Mouse (Mus musculus) forelimb bud, embryonic 11.5 days (tissue): ENCODE measurements around the gene Mrpl14.

Experiments used
- DNase-seq: peaks from one replicate; pipeline ENCODE4 v3.0.0-alpha.2; 2012; ENCODE audit warnings: low read depth, low spot score

The Mrpl14 gene

DNA sequence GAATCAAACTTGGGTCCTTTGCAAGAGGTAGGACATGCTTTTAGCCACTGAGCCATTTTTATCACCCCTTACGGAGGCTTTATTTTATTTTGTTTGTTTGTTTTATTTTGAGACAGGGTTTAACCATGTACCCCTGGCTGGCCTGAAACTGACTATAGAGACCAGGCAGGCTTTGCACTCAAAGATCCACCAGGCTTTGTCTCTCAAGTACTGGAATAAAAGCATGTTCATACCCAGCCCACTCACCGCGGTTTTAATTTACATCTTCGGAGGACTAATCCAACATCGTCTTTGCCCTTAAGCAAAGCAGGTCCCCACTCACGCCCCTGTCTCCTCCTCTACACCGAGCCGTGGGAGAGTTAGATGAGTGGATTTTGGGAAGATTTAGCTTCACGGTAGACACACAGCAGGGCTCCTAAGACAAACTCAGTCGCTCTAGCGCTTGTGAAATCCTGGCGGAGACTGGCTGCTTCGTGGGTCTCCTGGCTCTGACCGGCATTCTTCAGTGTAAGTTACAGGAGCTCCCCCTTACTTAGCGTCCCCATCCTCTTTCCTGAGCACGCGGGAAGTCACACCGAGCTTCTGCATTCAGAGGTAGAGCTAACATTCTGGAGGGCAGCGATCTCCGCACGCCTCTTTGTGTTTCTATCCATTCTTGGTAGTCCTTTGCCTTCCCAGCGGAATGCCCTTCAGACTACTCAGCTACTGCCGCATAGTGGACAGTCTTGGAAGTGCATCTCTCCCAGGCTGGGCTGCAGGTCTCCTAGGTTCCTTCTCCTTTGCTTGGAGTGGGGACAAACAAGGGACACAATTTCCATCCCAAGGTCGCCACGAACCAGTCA is 37.8 kb downstream of the Mrpl14 start:
- peak; percentile 92 for DNase-seq

DNA sequence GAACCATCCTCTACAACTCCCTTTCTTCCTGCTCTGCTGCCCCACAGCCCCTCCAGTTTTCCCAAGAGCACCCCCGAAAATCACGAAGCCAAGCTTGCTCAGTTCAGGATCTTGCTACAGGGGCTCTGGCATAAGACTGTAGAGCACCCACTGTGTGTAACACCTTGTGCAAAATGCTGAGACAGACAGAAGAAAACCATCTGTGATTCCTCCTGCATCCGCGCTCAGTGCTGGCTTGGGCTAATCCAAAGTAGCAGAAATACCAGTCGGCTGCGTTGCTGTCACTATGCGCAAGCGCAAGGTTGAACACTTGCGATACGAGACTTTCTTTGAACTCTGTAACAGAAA is 38.4 kb downstream of the Mrpl14 start:
- no peak for DNase-seq

DNA sequence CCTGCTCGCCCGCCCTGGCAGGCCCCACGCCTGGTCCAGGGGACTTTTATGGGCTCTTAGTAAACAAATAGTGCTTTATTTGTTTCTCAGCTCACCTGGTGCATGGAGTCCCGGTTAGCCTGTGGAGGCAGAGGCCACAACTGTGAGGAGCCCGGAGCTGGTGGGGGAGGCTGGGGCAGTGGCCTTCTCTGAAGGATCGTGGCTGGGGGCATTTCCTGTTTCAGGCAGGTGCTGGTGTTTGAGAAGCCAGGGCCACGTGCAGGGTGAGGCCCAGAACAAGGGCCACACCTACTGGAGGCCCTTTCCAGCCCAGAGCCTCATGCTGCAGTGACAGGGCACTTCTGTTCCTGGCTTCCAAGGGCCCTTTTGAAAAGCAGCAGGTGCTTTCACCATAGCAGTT is 40.1 kb downstream of the Mrpl14 start:
- DNase-seq, result no peak

DNA sequence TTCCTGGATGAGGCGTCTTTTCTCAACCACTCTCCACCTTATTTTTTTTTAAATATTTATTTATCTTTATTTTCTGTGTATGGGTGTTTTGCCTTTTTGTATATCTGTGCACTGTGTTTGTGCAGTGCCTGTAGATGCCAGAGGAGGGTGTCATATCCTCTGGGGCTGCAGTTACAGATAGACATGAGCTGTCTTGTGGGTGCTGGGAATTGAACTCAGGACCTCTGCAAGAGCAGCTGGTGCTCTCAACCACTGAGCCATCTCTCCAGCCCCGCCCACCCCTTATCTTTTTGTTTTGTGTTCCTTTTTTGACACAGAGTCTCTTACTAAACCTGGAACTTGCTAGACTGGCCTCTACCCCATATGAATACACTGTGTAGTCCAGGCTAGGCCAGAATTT is 41.4 kb downstream of the Mrpl14 start:
- no peak for DNase-seq

DNA sequence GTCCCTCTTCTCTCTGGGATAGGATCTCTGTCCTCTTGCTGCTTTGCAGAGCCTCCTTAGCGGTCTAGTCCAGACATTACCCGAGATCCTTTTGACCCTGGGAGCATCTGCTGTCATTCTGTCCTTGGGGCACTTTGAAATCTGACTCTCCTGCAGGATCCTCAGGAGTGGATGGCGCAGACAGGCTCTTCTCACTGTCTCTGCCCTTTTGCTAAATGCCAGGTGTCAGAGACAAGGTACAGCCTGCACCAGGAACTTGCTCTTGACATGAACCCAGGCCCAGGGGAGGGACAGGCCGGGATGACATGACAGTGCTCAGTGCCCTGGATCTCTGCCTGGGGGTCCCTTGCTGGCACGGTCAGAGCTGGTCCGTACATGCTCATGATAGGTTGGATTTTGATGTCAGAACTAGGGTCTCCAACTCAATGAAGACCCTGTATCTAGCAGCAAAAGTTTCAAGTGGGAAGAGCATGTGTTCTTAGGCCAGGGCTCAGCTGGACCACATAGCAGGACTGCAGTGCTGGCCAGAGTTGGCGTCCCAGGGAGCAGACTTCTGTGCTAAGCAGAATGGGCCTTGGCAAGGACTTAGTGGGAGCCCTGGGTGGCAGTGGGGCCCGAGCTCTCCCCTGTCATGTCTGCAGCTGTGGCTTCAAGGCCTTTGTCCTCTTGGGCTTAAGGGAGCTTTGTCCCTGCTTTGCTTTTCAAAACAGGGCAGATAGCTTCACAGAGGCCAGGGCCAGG is 42.0 kb downstream of the Mrpl14 start:
- no peak for DNase-seq

DNA sequence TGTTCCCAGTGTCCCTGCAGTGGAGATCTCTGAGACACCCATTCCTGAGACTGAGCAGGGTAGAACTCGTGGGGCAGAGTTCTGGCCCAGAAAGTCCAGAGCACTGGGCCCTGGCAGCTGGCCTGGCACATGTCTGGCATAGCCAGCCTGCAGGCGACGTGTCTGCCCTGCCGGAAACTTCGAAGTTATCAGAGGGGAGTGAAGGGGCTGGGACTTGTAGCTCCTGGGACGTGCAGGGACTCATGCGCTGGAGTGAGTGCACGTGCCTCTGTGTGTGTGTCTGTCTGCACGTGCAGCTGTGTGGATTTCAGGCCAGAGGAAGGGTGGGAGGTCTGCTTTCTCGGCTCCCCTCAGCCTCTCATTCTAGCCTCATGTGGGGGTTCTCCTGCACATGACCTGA is 43.3 kb downstream of the Mrpl14 start:
- no peak for DNase-seq

DNA sequence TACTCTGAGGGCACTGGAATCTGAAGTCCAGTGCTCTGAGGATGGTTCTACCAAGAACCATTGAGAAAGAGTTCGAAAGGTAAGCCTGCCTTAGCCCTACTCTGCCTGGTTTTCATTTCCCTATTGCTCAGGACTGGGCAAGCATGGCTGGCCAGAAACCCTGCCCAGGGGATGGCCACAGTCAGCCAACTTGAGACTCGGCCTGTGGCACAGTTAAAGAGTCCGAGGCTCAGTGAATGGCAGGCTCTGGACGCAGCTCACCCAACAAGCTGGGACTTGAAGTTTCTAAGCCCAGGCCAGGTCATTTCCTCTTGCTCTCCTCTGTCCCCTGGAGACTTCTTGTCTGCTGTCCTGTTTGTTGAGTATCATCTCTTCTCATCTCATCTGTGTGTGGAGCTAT is 44.6 kb downstream of the Mrpl14 start:
- DNase-seq, result no peak

DNA sequence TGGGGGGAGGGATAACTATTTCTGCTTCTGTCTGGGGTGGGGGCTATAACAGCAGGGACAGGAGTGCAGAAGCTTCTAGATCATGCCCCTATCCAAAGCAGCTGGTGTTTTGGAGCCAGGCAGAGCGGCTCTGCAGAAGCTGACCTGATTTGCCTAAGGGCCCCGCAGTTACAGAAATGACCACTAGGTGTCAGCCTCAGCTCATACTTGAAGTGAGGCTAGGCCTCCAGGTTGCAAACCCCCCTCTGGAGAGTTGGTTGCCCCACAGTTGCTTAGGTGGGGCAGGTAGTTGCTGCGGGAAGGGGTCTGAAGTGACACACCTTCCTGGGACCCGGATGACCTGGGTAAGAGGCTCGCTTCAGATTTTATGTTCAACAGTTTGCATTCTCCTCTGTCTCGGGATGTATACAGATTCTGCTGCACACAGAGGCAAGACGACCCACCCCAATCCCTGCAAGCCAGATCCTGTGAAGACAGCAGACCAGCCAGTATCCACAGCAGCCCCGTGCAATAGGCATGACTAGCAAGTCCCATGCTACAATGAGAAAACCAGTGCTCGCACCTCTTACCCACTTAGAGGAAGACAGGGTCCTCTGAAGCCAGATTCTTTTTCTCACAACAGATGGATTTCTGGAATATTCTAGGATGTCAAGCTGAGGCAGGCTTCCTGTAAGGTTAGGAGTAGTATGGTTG is 45.2 kb downstream of the Mrpl14 start:
- DNase-seq, result peak; percentile 92

DNA sequence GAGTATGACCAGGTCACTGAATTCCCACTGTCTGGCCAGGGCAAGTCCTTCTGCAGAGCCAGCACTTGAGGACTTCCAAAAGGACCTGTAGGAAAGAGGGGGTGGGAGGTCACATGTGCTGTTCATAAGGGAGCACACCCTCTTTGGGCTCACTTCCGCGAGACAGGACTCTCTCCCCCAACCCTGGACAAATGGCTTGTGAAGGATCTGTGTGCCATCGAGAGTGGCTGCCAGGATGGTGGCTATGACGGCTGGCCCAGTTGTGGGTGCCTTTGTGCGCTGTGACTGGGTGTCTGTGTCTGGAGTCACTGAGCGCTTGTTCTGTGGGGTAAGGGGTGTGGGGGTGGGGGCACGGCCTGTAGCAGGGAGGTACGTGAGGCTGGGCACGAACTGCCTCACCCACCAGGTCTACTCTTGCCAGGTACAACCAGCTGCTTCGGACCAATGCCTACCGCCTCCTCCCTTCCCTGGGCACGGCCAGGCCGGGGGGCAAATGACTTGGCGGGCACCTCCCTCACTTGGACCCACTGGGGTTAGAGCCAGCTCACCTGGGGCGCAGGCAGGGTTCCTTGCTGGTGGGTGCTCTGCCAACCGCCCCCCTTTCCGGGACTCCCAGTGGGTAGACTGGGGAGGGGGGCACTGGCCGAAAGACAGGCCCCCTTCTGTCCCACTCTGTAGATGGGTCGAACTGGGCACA is 47.1 kb downstream of the Mrpl14 start:
- DNase-seq, result no peak

DNA sequence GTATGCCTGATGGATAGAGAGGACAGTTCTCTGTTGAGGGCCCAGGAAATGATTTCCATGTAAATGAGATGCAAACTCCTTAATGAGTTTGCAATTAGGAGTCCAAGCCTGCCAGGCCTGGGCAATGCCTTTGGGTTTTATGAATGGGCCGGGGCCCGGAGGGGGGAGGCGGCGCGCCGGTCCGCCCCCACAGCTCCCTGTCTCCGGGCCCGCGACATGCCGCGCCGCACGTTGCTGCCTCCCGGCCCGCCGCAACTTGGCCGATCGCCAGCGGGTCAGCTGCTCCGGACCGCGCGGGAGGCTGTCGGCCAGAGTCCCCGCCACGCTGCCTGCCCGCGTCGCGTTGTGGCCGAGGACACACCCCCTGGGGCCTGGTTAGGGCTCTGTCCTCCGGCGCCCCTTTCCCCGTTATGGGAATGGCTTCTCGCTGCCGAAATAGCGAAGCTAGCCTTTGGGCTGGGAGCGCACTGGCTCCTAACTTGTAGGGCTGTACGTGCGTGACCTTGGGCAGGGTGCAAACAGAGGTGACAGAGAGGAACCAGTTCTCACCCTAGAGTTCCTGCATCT is 47.7 kb downstream of the Mrpl14 start, which contains the start of gene 1600014C23Rik:
Gene 1600014C23Rik, minus strand, starts transcription at position 110 of the 567 bp plus-strand sequence.
- DNase-seq, result no peak

DNA sequence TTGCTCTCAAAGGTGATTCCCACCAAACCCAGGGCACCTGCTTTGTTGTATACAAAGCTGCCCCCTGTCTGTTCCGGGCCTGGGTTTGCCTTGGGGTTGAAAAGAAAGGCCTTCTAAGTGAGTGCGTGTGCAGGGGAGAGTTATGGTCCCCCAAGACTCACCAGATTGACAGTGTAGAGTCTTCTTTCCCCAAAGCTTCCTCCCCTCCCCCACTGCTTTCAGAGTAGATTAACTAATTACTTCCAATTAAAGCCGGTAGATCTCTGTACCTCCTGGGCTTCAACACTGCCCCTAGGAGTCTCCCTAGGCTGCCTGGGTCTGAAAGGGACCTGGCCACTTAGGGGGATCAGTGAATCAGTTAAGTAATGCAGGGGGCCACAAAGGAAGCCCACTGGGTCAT is 48.2 kb downstream of the Mrpl14 start:
- DNase-seq, result no peak

DNA sequence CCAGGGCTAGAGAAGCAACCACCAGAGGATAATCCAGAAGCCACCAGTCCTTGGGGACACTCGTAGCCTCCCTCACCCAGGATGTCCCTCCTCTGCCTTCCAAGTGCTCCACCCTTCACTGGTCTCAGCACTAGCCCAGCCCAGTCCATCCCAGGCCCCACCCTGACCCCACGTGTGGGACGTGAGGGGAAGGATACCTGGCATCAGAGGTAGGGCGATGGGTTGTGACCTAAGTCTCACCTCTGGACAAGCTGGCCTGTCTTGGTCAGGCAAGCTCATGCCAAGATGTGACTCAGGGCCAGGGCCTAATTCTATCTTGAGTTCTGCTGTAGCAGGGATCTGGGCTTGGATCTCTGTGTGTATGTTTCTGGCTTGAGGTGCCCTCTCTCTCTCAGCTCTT is 48.8 kb downstream of the Mrpl14 start:
- DNase-seq, result no peak

DNA sequence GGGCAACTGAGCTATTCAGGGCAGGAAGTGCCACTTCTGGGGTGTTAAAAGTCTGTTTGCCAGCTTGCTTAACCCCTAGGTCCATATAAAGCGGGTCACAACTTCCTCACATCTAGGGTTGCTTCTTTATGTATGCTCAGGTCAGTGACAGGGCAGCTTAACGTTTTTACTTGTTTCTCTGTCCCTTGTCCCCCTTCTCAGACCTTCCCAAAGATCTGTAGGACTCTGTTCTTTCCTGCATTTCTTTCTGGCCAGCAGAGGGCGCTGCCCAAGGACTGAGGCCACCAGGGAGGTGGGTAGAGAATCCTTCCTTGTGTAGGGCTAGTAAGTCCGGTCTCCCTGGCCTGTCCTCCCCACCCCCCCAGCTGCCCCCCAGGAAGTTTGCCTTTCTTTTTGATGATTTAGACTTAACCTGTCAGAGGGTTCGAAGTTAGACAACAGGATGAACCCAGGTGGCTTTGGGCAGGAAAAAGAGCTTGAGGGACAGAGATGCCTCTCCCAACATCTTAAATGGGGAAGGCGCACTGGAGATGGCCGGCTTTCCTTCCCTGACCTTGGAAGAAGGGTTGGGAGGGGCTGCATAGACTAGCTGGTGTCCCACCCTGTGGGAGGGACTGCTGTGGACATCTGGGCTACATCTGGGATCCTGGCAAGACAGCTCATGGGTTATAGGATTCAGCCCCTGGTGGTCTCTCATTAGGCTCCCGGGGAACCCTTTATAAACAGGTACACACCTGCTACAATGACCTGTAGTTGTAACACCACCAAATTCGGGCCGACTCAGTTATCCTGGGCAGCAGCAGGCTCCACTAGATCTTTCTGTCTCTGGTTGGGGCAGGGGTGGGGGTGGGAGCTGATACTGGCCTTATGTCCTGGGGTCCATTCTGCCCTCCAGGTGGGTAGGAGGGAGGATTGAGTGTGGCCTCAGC is 49.5 kb downstream of the Mrpl14 start:
- DNase-seq, result peak; percentile 88

DNA sequence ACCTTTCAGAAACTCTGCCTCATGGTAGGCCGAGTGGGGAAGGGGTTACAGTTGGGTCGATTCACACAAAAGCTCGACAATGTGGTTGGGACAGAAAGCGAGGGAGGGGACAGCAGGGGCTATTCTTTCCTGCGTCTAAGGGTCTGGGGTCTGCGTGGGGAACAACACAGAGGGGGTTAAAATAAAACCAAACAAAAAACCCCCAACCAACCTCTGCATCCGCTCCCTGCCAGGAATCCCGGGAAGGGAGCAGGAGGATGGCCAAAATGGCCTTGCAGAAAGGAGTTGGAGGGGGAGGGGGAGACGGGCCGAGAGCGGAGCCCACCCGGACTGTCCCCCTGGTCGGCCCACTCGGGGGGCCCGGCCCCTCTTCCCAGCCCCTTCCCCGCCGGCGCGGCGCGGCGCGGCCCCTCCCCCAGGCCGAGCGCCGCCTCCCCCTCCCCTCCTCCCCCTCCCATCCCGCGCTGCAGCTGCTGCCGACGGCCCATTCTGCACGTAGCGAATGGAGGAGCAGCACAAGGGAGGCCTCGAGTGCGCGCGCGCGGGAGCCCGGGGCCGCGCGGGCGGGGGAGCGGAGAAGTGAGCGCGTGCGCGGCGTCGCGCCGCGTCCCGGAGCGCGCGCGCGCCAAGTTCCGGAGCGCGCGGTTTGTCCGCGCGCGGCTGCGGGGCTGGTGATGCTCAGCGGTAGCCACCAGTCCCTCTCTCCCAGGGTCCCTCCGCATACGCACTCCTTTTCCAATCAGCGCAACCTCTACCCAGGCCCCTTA is 50.4 kb downstream of the Mrpl14 start:
- peak; percentile 93 for DNase-seq

DNA sequence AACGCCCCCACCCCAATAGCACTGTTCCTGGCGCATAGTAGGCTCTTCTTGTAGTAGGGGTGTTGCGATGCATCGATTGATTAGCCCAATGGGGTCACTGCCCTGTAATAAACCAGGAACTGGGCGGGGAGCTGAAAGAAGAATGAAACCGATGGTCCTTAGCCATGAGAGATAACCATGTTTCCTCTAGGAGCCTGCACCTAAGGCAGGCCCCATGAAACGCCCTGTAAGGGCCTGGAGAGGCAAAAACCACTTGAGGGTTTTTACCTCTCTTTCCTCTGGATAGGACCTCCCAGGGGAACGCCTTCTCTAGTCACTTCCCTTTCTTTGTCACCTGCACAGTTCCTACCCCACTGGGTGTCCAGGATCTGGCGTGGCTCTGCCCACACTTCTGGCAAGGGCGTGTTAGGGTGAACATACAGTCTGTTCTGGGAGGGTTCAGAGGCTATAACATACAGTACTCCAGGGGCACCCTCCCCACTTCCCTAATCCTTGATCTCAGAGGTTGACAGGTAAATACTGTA is 51.0 kb downstream of the Mrpl14 start:
- no peak for DNase-seq

DNA sequence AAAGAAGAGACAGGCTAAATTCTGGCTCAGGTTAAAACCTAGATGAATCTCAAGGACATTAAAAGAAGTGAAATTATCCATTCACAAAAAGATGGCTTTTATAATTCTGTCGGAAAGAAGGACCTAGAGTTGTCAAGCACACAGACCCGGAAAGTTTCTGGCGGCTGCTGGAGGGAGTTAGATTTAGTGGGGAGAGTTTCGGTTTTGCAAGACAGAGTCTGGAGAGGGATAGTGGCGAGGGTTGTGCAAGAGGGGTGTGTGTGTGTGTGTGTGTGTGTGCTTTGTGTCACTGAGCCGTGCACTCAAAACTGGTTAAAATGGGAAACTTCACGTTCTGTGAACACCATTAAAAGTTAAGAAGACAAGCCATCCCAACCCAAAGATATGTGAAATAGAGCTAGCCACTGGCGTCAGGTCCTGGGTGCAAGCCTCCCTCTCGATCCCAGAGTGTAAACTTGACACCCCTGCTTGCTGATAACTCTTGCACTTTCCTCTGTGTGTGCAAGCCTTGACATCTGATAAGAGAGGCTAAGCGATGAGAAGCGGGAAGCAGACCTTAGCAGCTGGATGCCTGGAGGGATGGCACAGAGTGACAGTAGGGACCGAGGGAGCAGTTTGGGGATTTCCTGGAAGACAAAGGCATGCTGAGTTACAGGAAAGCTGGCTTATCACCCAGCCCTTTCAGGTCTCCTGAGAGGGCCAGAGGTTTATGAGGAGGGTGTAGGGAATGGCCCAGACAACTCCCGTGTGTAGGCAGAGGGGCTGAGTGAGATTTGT is 56.4 kb downstream of the Mrpl14 start:
- no peak for DNase-seq

DNA sequence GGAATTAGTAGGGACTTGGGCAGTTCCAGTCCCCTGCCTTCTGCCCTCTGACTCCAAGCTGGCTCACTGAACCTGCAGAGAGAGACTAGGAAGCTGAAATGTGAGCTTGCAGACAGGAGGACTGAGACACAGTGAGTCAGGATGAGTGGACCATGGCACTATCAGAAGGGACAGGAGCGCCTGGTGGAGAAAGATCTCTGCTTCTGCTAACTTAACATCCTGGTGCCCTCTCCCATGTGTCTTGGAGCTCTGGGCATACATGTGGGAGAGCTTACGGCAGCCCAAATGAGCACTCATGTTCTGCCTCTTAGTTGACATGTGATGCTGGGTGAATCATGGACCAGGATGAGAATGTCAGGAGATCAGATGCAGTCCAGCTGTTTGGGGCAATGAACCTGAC is 59.5 kb downstream of the Mrpl14 start:
- DNase-seq, result no peak

DNA sequence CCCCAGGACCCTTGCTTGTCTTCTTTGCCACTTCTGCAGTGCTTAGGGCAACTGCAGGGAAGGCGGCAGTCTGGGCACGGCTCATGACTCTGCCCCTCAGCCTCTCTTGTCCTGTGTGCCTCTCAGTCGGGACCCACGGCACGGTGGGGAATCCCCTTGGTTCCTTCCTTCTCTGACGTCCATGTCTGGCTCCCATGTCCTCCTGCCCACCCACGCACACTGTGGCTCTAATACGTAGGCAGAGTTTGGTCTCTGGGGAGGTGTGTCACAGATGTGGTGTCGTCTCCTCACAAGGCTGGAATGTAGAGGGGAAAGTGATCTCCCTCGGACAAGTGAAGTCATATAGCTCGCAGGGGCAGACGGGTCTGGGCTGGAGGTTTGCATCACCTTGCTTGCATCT is 60.6 kb downstream of the Mrpl14 start:
- no peak for DNase-seq

DNA sequence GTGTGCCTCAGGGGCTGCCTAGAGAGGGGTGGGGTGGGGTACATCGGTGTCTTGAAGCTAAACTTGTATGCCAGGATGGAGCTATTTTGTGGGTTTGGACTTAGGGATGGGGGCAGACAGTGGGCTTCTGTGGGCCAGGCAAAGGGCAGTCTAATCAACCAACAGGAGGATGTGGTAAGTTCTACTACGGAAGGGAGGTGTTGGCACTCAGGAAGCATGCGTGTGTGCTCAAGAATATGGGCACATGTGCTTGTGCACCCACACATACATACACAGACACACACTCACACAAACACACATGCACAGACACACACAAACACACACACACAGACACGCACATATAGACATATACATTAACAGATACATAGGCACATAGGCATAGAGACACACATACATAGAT is 61.2 kb downstream of the Mrpl14 start:
- DNase-seq, result no peak
